Comparison of ENCODE assay signal across 12 mouse cellular contexts in the genomic region with DNA sequence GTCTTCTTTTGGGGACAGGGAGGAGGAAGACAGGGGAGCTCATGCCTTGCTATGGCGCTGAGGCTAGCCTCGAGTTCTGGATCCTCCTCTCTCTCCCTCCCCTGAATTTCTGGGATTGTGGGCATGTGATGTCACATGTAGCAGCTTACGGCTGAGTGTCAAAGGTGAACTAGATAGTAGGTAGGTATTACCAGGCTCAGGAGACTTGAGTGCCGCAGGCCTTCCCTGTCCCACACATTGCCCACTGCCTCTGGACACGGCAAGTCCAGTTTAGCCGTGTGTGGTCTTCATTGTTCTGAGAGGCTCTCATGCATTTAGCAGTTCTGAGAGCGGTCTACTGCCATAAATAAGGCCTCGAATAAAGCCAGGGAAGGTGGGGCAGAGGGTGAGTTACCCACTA. TPM values are rescaled to one million over a fixed set of nuclear protein-coding genes. Genes with fewer than 3 reads are reported as not detected.
"Had no signal": no experiment of that assay in that cellular context is flagged by ENCODE, and none has a peak within 500 bp of the region (broad histone marks: within the 10 kb centered on the region; RNA-seq: fewer than 3 reads in every experiment).

No protein-coding gene starts in this region.

- DNase-seq: gastrocnemius, adult 2 months; gastrocnemius, postnatal 10 days; gastrocnemius, postnatal 25 days; heart, postnatal 14 days; heart, postnatal 4 days; kidney, adult 18-20 months; kidney, adult 8-10 months; kidney, postnatal 14 days; kidney, postnatal 36 days; liver; liver, embryonic 13.5 days had no signal

RNA-seq across cellular contexts. Expression of a gene that starts 19.9 kb away (rescaled TPM):
- total RNA-seq: gastrocnemius, adult 2 months; granulocyte monocyte progenitor cell, adult 5-6 weeks had no signal

RNA-seq across cellular contexts. Expression of a gene that starts 34.4 kb away (rescaled TPM):
- total RNA-seq: granulocyte monocyte progenitor cell, adult 5-6 weeks had no signal
